Mouse (Mus musculus) mouse embryonic stem cell (cell line): ENCODE results near the gene Olfr1230.

Experiments
- in situ Hi-C, 2 experiments: fragments of 300-500 bp; cut with MboI; formaldehyde crosslinking; loops; 1 replicate in 1 of 2; 3 replicates in 1 of 2; pipeline ENCODE4 v1.14.3; 2019 to 2020; ENCODE audit warnings: low sequenced_read_pairs in 2 of 2, low pct_unique_long_range_greater_than_20kb in 1 of 2, mixed read lengths in 1 of 2; ENCODE audit not compliant: unreplicated experiment in 1 of 2

Gene Olfr1230

GRCm38 (mm10) chr2:89297168-89297567, at the start of gene Olfr1230:
Gene Olfr1230 (minus strand): TSS chr2:89297268.
- in situ Hi-C loops = no loop called here

GRCm38 (mm10) chr2:89342298-89342697, 45.2 kb upstream of the Olfr1230 start, which contains the start of gene Olfr1233:
Gene Olfr1233 (minus strand): TSS chr2:89342398.
- in situ Hi-C loops = no loop called here

GRCm38 (mm10) chr2:89329575-89329974, 32.5 kb upstream of the Olfr1230 start, which contains the start of gene Olfr1232:
Gene Olfr1232 (minus strand): TSS chr2:89329675.
- in situ Hi-C loops = no loop called here

- in situ Hi-C loops = no loop called here
These were observed 9.9 kb upstream of the Olfr1230 start, which contains the start of gene Olfr1231 for GRCm38 (mm10) chr2:89306974-89307373. Gene Olfr1231 (minus strand): TSS chr2:89307074.

GRCm38 (mm10) chr2:89287914-89288313, 9.2 kb downstream of the Olfr1230 start, which contains the start of gene Olfr1229:
Gene Olfr1229 (minus strand): TSS chr2:89288014.
- in situ Hi-C loops = no loop called here

GRCm38 (mm10) chr2:89253962-89254361, 43.1 kb downstream of the Olfr1230 start, which contains the start of gene Olfr1228:
Gene Olfr1228 (minus strand): TSS chr2:89254062.
- in situ Hi-C loops = no loop called here
